Mouse (Mus musculus) gastrocnemius, adult 2 months (tissue): Measurements from ENCODE around the gene Dusp13. TPM values are rescaled to one million over a fixed set of nuclear protein-coding genes. Genes with fewer than 3 reads are reported as not detected.

Experiments used
- DNase-seq: peaks from one replicate; pipeline ENCODE4 v3.0.0; 2022
- H3K27ac ChIP-seq: fragments of 200-600 bp; 2 replicates; pipeline ENCODE4 v1.8.1; 2022; ENCODE audit warnings: mild to moderate bottlenecking
- H3K4me3 ChIP-seq: fragments of 200-600 bp; 2 replicates; pipeline ENCODE4 v1.8.1; 2022; ENCODE audit warnings: mild to moderate bottlenecking, moderate library complexity
- CTCF ChIP-seq: fragments of 200-600 bp; IDR thresholded peaks from 2 replicates; pipeline ENCODE4 v1.8.1; 2022; ENCODE audit warnings: antibody characterized with exemption, mild to moderate bottlenecking, moderate library complexity
- intact Hi-C: fragments of 180-260 bp; cut with DNase I; formaldehyde crosslinking; loops from one replicate; pipeline ENCODE4 v1.15.1; 2025
- total RNA-seq, 2 experiments: library from RNA; stranded (reverse); gene quantifications; 2 replicates each; pipeline ENCODE4 v1.2.3; 2021

Gene Dusp13
- total RNA-seq, 2 experiments from 2014 or later = 194 to 238 TPM

DNA sequence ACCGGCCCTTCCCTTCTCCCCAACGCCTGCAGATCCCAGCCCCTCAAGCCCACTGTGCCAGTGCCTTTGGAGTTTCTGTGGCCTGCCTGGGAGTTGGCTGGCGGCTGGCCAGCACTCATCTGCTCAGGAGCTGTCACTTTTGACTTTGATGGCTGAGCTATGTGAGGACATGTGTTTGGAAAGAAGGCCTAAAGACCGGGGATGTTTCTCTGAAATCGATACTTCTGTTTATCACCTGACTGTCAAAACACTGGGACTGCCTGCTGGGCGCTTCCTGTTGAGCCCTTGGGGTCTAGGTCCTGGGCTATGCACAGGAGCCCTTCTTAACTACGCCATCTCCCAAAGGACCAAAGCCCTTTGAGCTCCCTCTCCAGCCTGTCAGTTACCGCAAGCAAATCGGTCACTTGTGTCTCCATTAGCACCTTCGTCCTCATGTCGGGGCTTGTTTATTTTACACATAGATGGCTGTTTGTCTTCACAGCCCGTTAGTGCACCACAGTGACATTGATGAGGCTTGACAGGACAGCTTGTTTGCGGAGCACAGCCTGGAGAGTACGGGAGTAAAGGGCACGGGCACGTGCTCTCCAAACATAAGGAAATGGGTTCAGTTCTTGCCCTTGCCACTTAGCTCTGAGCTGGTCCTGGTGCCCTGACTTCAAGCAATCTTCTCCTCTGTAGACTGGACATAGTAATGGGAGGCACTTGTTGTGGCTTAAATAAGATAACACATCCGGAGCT lies 31.2 kb downstream of the Dusp13 start:
- intact Hi-C loops = no loop called here
- H3K27ac ChIP-seq = peak overlapping the region; percentile 69
- no peak overlapping the region for H3K4me3 ChIP-seq
- DNase-seq = peak; percentile 62
- TF ChIP-seq CTCF = no peak

DNA sequence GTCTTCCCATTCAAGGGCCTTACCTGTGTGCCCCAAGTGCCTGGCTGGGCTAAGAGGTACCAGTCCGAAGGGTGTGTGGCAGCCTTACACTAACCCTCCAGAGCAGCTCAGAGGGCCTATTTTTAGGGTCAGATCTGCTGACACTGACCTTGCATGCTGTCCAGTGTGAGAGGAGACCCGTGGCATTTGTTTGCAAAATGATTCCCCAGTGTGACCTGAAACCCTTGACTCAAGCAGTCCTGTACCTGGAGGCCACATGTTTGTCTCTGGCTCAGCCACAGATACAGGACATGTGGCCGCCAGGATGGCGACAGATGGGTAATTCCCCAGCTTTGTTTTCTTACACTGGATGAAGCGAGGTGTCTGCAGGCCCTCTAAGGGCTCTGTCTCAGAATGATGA lies 36.5 kb downstream of the Dusp13 start, which contains the start of gene Dupd1:
TSS of gene Dupd1 (minus strand) at position 91 of the 400 bp plus-strand sequence.
- Histone ChIP-seq H3K4me3 (peak within 1 kb of the TSS; percentile 60), H3K27ac (peak within 1 kb of the TSS; percentile 86)
- intact Hi-C loops = no loop called here
- peak; percentile 73 for DNase-seq
- TF ChIP-seq CTCF = no peak

- Histone ChIP-seq H3K27ac (no peak overlapping the region), H3K4me3 (no peak overlapping the region)
- no peak for TF ChIP-seq CTCF
- DNase-seq = no peak
- intact Hi-C loops = no loop called here
Observed at GRCm38 (mm10) chr14:21711231-21711630, 39.8 kb downstream of the Dusp13 start.

DNA sequence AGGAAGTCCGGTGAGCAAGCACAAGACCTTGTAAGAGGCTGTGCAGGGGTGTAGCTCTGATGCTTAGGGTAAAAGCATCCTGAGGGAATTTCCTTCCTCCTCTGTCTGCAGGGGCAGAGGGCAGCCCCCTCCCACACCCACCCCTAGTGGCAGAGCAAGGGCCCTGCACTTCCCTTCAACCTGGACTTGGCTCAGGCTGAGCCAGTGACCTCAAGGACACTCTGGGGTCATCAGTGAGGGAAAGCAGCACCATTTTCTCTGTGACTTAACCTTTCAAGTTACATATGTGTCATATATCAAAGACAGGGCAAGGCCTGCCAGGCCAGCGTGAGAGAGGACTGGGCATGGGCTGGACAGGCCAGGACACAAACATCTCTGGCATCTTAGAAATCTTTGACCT lies 41.4 kb downstream of the Dusp13 start:
- H3K4me3 ChIP-seq = no peak overlapping the region
- intact Hi-C loops = no loop called here
- H3K27ac ChIP-seq = no peak overlapping the region
- no peak for DNase-seq
- TF ChIP-seq CTCF = peak; percentile 18; the same call in 1 of the 2 replicates

GRCm38 (mm10) chr14:21706759-21707571 lies 44.0 kb downstream of the Dusp13 start:
- intact Hi-C loops = loop anchor here (2.0 kb wide), 1 partner anchor 20 kb away; no protein-coding TSS in a partner anchor
- Histone ChIP-seq H3K4me3 (peak overlapping the region; percentile 23), H3K27ac (peak overlapping the region; percentile 71)
- peak; percentile 39 for DNase-seq
- no peak for TF ChIP-seq CTCF

DNA sequence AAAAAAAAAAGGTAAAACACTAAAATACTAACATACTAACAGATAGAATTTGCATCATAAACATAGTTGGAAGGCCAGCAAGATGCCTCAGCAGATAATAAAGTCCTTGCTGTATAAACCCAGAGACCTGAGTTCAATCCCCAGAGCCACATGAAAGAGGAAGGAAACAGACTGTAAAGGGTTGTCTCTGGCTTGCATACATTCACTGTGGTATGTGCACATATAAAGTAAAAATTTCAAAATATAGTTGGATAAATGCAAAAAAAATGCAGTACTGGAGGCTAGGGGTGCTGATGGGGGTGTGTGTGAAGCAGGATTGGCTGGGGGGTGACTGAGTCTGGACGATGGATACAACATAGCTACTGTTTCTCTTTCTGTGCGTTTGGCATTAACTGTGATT lies 45.5 kb downstream of the Dusp13 start:
- TF ChIP-seq CTCF = no peak
- intact Hi-C loops = no loop called here
- Histone ChIP-seq H3K27ac (no peak overlapping the region), H3K4me3 (no peak overlapping the region)
- DNase-seq = no peak

GRCm38 (mm10) chr14:21703255-21703654 lies 47.7 kb downstream of the Dusp13 start:
- DNase-seq = no peak
- TF ChIP-seq CTCF = no peak
- Histone ChIP-seq H3K27ac (no peak overlapping the region), H3K4me3 (no peak overlapping the region)
- intact Hi-C loops = no loop called here

DNA sequence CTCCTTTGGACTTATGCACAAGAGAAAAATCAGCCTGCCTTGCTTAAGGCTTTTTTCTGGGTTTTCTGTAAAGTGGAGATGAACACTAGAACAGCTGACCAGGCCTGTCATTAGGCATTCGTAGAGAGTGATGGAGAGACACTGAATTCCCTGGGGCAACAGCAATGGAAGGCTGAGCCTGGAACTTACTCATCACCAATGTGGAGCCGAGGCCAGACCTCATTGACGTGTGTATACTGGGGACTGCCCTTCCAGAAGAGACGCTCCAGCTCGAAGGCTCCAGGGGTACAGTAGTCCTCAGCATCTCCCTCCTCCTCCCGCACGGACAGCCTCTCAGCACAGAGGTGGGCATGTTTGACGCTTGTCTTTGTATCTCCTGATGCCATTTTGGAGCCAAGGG lies 48.3 kb downstream of the Dusp13 start:
- DNase-seq = no peak
- H3K4me3 ChIP-seq = no peak overlapping the region
- H3K27ac ChIP-seq = no peak overlapping the region
- intact Hi-C loops = no loop called here
- TF ChIP-seq CTCF = no peak

DNA sequence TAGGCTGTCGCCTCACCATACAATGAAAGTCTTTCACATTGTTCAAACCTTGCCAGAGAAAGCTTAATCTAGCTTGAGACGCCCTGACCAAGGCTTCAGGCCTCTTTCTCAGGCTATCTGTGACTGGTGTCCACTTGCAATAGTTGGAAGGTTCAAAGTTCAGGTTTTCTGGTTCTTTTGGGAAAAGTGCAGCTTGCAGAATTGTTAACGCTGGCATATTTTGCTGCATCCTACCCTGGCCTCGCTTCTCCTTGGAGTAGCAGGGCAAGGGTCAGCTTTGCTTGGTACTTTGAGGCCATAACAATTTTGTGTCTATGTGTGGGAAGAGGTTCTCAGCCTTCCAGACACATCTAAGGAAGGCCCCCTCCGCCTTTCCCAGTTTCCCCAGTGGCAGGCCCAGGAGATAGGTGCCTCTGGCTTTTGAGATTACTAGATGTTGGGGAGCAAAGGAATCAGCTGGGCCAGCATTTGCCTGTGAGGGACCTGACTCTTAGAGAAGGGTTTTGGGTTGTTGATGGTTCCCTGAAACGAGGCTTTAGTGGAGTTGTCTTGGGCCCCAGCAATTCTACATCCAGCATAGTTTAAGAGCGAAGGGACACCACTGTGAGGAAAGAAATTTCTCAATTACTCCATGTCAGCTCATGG lies 54.7 kb downstream of the Dusp13 start:
- Histone ChIP-seq H3K4me3 (no peak overlapping the region), H3K27ac (no peak overlapping the region)
- TF ChIP-seq CTCF = no peak
- intact Hi-C loops = no loop called here
- no peak for DNase-seq

DNA sequence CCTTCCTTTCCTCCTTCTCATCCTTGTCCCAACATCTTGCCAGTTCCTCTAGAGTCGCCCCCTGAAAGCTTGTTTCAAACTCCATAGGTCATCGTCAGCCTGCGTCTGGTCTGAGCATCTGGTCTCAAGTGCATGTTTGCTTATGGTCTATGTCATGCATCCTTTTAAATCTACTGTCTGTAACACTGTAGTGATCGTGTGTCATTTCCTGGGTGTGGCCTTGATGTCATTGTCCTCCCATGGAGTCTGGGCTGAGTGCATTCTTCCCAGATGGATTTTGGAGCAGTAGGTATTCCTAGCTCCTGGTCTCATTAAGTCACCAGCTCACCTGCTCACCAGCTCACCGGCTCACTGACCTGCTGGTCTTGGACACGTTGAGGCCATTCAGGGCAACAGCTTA lies 56.0 kb downstream of the Dusp13 start:
- intact Hi-C loops = no loop called here
- H3K4me3 ChIP-seq = no peak overlapping the region
- H3K27ac ChIP-seq = no peak overlapping the region
- DNase-seq = no peak
- TF ChIP-seq CTCF = no peak

- H3K27ac ChIP-seq = no peak overlapping the region
- H3K4me3 ChIP-seq = no peak overlapping the region
- TF ChIP-seq CTCF = no peak
- intact Hi-C loops = no loop called here
- DNase-seq = no peak
Observed at GRCm38 (mm10) chr14:21691070-21691469, 59.9 kb downstream of the Dusp13 start.

DNA sequence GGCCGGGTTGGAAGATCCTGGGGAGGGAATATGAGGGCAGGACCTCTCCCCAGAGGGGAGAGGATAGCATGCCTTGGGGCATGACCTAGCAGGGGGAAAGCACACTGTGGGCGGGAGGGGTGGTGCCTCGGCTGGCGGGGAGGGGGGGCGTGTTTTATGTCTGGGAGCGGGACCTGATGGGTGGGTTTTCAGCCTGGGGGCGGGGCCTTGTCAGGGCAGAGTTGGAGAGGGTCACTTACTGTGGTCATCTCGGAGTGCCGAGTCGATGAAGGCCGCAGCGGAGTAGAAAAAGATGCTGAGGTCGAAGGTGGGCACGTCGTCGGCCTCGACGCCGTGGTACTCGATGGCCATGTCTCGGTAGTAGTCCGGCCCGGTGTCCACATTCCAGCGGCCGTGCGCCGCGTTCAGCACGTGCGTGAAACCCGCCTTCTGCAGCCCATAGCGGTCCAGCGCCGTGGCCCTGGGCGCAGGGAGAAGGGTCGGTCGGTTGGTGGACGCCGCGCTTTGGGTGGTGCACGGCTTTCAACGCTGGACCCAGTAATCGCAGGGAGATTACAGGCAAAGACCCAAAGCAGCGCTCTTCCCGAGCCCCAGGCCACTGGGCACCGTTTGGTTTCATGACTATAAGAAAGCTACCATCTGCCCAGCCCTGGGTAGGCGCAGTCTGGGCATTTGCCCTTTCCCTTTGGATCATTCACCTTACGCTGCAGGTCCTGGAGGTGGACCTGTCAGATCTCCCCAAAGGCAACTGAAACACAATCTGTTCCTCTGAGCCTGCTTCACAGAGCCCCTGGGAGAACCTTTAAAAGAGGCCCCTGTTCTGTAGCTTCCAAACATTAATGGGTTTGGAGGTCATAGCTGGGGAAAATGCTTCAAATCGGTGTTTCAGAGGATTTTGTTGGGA lies 64.4 kb downstream of the Dusp13 start:
- peak overlapping the region; percentile 42 for H3K4me3 ChIP-seq
- H3K27ac ChIP-seq = peak overlapping the region; percentile 79
- DNase-seq = peak; percentile 38
- intact Hi-C loops = loop anchor here (2.0 kb wide), 1 partner anchor 20 kb away; no protein-coding TSS in a partner anchor
- TF ChIP-seq CTCF = no peak
